Mouse (Mus musculus) heart, embryonic 16.5 days (tissue): ENCODE results near the gene 4930535I16Rik. TPM values are rescaled to one million over a fixed set of nuclear protein-coding genes. Genes with fewer than 3 reads are reported as not detected.

ENCODE experiments used
- ATAC-seq: fragments of 200-750 bp; cut with Nextera tagmentation; replicated peaks from 2 replicates; pipeline ENCODE4 v1.8.0; 2017; ENCODE audit warnings: moderate number of reproducible peaks; ENCODE audit not compliant: insufficient read depth, low FRiP score; ENCODE audit errors: extremely low read depth
- H3K27ac ChIP-seq: fragments of 300-500 bp; sonication (generic); 2 replicates; pipeline ENCODE4 v1.5.1; 2014; ENCODE audit warnings: mild to moderate bottlenecking, low read length, control low read depth, moderate library complexity
- H3K27me3 ChIP-seq: fragments of 300-500 bp; sonication (generic); 2 replicates; pipeline ENCODE4 v1.6.1; 2014; ENCODE audit warnings: low read length, mixed read lengths; ENCODE audit not compliant: control insufficient read depth, insufficient read depth
- H3K36me3 ChIP-seq: fragments of 300-500 bp; sonication (generic); 2 replicates; pipeline ENCODE4 v1.6.1; 2014; ENCODE audit not compliant: control insufficient read depth, insufficient read depth
- H3K4me1 ChIP-seq: fragments of 300-500 bp; sonication (generic); 2 replicates; pipeline ENCODE4 v1.6.1; 2014; ENCODE audit warnings: low read length, mixed read lengths; ENCODE audit not compliant: control insufficient read depth, insufficient read depth
- H3K4me2 ChIP-seq: fragments of 300-500 bp; sonication (generic); 2 replicates; pipeline ENCODE4 v1.6.1; 2014; ENCODE audit warnings: low read depth, mild to moderate bottlenecking, control low read depth, low read length
- H3K4me3 ChIP-seq: fragments of 300-500 bp; sonication (generic); 2 replicates; pipeline ENCODE4 v1.5.1; 2014; ENCODE audit warnings: mild to moderate bottlenecking, control low read depth, low read length
- H3K9ac ChIP-seq: fragments of 300-500 bp; sonication (generic); 2 replicates; pipeline ENCODE4 v1.6.1; 2014; ENCODE audit warnings: low read length, control low read depth
- H3K9me3 ChIP-seq: fragments of 300-500 bp; sonication (generic); replicated peaks from 2 replicates; pipeline ENCODE4 v1.6.1; 2016; ENCODE audit warnings: low read length; ENCODE audit not compliant: control insufficient read depth
- WGBS: fragments of 180-500 bp; shearing (Covaris S2); extraction: QIAGEN DNeasy Blood & Tissue Kit; methylation state at CpG from one replicate; pipeline ENCODE4 v1.1.7; 2014; 5-methylcytosine and 5-hydroxymethylcytosine counted together
- polyA plus RNA-seq: library from polyadenylated mRNA; unstranded; fragments of >200 nt; fragmentation: Nextera tagmentation; extraction: Ambion mirVana; gene quantifications from 2 replicates; pipeline ENCODE4 v1.2.1, GENCODE M21; 2015

Gene 4930535I16Rik
- polyA plus RNA-seq, 1 experiment from 2014 or later = not detected

DNA sequence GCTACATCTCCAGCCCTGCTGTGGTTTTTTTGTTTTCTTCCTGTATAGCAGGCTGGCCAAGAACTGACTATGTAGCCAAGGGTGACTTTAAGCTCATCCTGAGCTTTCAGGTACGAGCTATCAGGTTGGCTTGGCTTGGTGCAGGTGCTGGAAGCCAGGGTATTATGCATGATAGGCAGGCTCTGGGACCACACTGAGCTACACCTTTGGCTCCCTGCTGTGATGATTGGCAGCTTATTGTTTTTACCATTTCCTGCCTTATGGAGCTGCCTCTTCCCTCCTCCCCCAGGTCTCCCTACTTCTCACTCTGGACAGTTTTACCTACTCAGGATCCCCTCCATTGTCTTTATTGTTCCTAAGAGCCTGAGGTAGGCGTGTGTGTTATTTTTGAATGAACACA is 1.0 kb upstream of the 4930535I16Rik start:
- ATAC-seq = no peak
- Histone ChIP-seq H3K4me1 (peaks cover 18% of the 10 kb centered on the region), H3K4me2 (peak overlapping the region; percentile 81), H3K4me3 (peak overlapping the region; percentile 98; the same call in 1 of the 2 replicates), H3K27ac (no peak overlapping the region), H3K9ac (peak overlapping the region; percentile 28; the same call in 1 of the 2 replicates), H3K36me3 (peaks cover 13% of the 10 kb centered on the region), H3K9me3 (no peaks in the 10 kb centered on the region), H3K27me3 (no peaks in the 10 kb centered on the region)
- WGBS = 69% methylated on average over 2 of the region's 2 CpGs

DNA sequence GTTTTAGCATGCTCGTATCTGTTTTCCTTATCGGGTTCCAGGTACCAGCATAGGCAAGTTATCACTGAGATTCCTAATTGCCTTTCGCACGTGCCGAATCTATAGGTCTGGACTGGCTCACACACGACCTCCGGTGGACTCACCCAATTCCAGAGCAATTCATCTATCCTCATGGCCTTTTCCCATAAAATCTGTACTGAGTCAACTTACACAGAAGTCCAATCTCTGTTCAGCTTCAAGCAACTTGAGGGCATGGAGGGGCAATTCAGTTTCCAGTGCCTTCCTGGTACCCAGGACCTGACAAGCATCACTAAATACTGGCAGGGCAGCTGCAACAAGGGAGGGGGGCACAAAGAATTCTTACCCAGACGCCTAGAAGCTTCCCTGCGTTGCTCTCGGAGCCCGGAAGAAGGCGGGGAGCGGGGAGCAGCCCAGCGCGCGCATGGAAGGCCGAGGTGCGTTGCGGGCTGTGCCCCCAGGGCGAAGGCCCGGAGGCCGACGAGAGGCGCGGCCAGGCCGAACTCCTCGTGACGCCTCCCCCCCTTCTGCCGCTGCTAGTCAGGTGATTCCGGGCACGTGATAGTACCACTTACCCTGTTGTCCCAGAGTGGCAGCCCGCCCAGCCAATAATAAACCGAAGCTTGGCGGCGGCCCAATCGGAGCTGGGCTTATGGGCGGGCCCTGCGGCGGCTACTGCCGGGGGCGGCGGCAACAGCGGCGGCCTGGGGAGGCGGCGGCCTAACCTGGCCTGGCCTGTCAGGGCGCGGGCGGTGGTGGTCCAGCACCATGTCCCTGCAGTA is 874 bp downstream of the 4930535I16Rik start, which contains the start of gene Rragc:
Rragc (plus strand) TSS at position 699 of the 800 bp plus-strand sequence.
- Histone ChIP-seq H3K4me2 (peak within 1 kb of the TSS; percentile 81), H3K4me3 (peak within 1 kb of the TSS; percentile 98), H3K9me3 (no peaks in the 10 kb centered on the region), H3K9ac (peak within 1 kb of the TSS; percentile 97), H3K27ac (peak within 1 kb of the TSS; percentile 92), H3K4me1 (peaks cover 22% of the 10 kb centered on the region), H3K36me3 (peaks cover 13% of the 10 kb centered on the region), H3K27me3 (no peaks in the 10 kb centered on the region)
- WGBS = 1% methylated on average over 49 of the region's 49 CpGs
- peak; percentile 99 for ATAC-seq

DNA sequence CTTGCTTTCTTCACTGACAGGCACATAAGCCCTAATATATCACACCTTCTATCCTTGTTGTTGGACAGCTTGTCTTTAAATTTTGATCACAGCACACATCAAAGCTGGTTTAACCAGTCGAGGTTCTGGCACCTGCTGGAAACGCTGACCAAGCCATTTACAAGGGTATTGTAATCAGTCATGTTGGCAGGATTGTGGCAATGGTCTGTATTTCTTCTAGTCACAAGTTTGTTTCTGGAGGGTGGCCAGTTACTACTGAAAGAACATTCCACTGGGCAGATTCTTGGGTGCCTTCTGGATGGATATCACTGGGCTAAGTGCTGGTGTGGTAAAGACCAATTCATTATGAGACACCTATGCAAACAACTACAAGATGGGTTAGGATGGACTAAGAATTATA is 5.4 kb downstream of the 4930535I16Rik start:
- 44% methylated on average over 2 of the region's 2 CpGs for WGBS

DNA sequence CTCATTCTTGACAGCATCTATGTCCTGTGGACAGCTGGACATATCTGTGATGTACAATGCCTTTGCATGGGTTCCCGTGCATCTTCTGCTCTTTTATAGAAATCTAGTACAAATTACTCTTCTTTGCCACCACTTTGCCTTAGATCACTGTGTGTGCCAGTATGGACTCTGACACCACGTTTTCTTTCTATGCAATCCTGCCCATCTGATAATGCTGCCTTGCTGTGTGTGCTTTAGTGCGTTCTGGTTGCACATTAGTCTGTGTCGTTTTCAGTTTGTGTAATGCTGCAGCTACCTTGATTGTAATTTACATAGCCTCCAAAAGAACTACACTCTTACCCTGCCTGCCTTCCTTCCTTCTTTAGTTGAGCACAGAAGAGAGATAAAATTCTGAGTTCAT is 6.3 kb downstream of the 4930535I16Rik start:
- Histone ChIP-seq H3K27me3 (no peaks in the 10 kb centered on the region), H3K4me1 (peaks cover 10% of the 10 kb centered on the region), H3K27ac (no peak overlapping the region), H3K4me3 (no peak overlapping the region), H3K36me3 (0 out of 2 replicates have a peak, but pooled peaks cover 8% of the 10 kb centered on the region), H3K9ac (no peak overlapping the region), H3K9me3 (no peaks in the 10 kb centered on the region), H3K4me2 (no peak overlapping the region)
- no peak for ATAC-seq
- WGBS = 81% methylated on average over 4 of the region's 4 CpGs

More for the DNA sequence above, 5.4 kb downstream of the 4930535I16Rik start:
- H3K4me3 ChIP-seq = no peak overlapping the region
- peaks cover 10% of the 10 kb centered on the region for H3K4me1 ChIP-seq
- H3K4me2 ChIP-seq = no peak overlapping the region
- H3K9ac ChIP-seq = no peak overlapping the region
- H3K9me3 ChIP-seq = no peaks in the 10 kb centered on the region
- H3K27ac ChIP-seq = no peak overlapping the region
- H3K36me3 ChIP-seq = 0 out of 2 replicates have a peak, but pooled peaks cover 8% of the 10 kb centered on the region
- ATAC-seq = no peak
- H3K27me3 ChIP-seq = no peaks in the 10 kb centered on the region

DNA sequence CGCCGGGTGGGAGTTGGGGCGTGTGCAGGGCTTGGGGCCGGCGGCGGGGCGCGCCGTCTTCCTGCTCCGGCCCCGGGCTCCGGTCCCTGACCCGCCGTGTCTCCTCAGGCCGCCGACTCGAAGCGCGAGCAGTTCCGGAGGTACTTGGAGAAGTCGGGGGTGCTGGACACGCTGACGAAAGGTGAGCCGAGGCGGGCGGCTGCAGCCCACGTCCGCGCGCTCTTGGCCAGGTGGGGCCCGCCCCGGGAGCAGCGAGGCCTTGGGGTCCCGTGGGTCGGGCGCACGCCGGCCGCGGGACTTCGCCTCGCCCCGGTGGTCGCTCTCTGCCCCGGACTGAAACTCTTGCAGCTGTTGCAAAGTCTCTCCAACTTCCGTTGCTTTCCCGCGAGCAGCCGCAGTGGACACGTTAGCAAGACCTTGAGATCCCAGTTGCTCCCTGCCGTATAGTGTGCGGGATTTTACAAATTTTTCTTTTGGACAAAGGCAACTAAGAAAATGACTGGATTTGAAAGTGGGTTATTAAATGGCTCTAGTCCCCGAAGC is 12.6 kb downstream of the 4930535I16Rik start:
- Histone ChIP-seq H3K4me1 (peaks cover 7% of the 10 kb centered on the region), H3K9me3 (no peaks in the 10 kb centered on the region), H3K4me2 (peak overlapping the region; percentile 83), H3K9ac (peak overlapping the region; percentile 90), H3K4me3 (peak overlapping the region; percentile 91), H3K27ac (peak overlapping the region; percentile 87), H3K36me3 (0 out of 2 replicates have a peak, but pooled peaks cover 3% of the 10 kb centered on the region), H3K27me3 (no peaks in the 10 kb centered on the region)
- WGBS = under 1% methylated on average over 40 of the region's 53 CpGs
- ATAC-seq = peak; percentile 49

DNA sequence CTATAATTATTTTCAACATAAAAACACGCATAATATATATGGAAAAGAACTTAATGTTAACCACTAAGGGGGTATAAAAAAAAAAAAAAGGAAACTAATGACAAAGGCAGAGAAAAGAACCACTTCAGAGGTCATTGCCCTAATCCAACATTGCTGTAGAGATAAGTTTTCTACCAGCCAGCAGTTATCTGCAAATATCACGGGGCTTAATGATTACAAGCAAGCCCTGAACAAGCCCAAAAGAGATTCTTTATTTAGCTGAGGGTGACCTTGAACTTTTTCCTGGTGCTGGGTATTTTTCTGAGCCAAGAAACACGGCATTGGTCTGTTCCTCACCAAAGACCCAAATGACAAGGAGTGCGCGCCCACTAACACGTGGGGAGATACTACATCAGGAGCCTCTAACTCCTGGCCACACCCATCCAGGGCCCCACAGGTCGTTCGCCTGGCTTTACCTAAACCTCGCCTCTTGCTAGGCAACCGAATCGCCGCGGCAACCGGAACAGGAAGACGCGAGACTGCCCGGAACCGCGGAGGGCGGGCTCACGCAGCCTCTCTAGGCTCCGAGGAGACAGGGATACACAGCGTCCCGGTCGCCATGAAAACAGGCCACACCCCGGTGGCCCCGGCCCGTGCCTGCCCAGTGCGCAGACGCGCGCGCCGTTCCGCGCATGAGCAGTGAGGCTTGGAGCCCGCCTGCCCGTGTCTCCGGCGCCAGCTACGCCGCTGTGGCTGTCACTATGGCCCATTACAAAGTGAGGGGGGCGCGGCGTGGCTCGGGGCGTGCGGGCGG is 13.3 kb downstream of the 4930535I16Rik start, which contains the start of gene Mycbp:
Mycbp (plus strand) TSS at position 500 of the 793 bp plus-strand sequence.
- ATAC-seq = peak; percentile 100
- no peaks in the 10 kb centered on the region for H3K9me3 ChIP-seq
- under 1% methylated on average over 49 of the region's 49 CpGs for WGBS
- H3K27me3 ChIP-seq = no peaks in the 10 kb centered on the region
- peak within 1 kb of the TSS; percentile 90 for H3K27ac ChIP-seq
- peak within 1 kb of the TSS; percentile 83 for H3K4me2 ChIP-seq
- H3K4me3 ChIP-seq = peak within 1 kb of the TSS; percentile 91
- H3K36me3 ChIP-seq = no peaks in the 10 kb centered on the region
- peaks cover 7% of the 10 kb centered on the region for H3K4me1 ChIP-seq
- H3K9ac ChIP-seq = peak within 1 kb of the TSS; percentile 90

DNA sequence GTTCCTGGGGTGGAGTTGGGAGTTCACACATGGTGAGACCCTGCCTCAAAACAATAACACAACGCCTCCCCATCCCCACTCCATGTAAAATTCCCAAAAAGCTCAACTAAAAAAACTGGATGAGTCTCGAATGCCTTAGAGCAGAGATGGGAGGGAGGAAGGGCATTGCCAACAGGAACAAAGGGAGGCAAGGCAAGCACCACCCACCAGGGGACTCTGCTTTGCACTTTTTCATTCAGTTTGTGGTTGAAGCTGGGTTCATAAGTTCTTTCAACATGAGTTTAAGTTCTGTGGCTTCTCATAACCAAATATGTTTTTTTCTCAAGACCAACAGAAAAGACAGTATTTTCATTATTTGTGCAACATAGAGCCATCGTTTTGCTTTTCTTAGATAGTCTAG is 14.4 kb downstream of the 4930535I16Rik start:
- peaks cover 7% of the 10 kb centered on the region for H3K4me1 ChIP-seq
- no peaks in the 10 kb centered on the region for H3K27me3 ChIP-seq
- no peaks in the 10 kb centered on the region for H3K36me3 ChIP-seq
- no peaks in the 10 kb centered on the region for H3K9me3 ChIP-seq
- no peak overlapping the region for H3K4me3 ChIP-seq
- H3K9ac ChIP-seq = no peak overlapping the region
- H3K4me2 ChIP-seq = no peak overlapping the region
- WGBS = 73% methylated on average over 3 of the region's 3 CpGs
- no peak overlapping the region for H3K27ac ChIP-seq
- no peak for ATAC-seq

DNA sequence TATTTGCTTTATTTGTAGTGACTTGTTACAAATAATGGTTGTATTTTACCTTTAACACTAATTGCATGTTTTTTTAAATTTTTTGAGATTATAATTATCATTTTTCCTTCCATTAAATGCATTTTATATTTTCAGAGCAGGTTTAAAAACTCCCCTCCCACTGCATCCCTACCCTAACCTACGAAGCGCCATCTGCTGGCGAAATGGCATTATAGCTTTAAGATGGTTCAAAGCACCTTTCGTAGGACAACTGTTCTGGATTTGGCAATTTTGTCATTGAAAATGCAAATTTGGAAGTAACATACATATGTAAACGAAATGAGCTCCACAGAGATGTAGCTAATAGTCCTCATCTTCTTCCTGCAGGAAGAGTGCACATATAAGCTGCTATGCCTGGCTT is 19.1 kb downstream of the 4930535I16Rik start:
- no peak overlapping the region for H3K9ac ChIP-seq
- H3K27ac ChIP-seq = no peak overlapping the region
- H3K9me3 ChIP-seq = no peaks in the 10 kb centered on the region
- H3K36me3 ChIP-seq = no peaks in the 10 kb centered on the region
- ATAC-seq = no peak
- no peaks in the 10 kb centered on the region for H3K4me1 ChIP-seq
- no peak overlapping the region for H3K4me2 ChIP-seq
- H3K27me3 ChIP-seq = no peaks in the 10 kb centered on the region
- H3K4me3 ChIP-seq = no peak overlapping the region
- 13% methylated on average over 5 of the region's 5 CpGs for WGBS
